Mouse (Mus musculus) liver, embryonic 14.5 days (tissue): Measurements from ENCODE around the gene Zmat3.

Experiments used
- CTCF ChIP-seq: IDR thresholded peaks from 2 replicates; pipeline ENCODE4 v1.5.1; 2016; ENCODE audit warnings: antibody characterized with exemption, low read depth, control low read depth
- EP300 ChIP-seq: IDR thresholded peaks from 2 replicates; pipeline ENCODE4 v1.6.1; 2016; ENCODE audit warnings: antibody characterized with exemption, low read depth

GRCm38 (mm10) chr3:32341434-32341833, 24.4 kb downstream of the Zmat3 start:
- no peak for TF ChIP-seq CTCF
- TF ChIP-seq EP300 = no peak
